Mouse (Mus musculus) left cerebral cortex, adult 2 months (tissue): ENCODE data around the gene Myh13. TPM values are rescaled to one million over a fixed set of nuclear protein-coding genes. Genes with fewer than 3 reads are reported as not detected.

ENCODE experiments used
- DNase-seq, 2 experiments: peaks; one replicate each; pipeline ENCODE4 v3.0.0; 2021 to 2022; ENCODE audit warnings: low spot score in 2 of 2, mixed read lengths in 1 of 2; ENCODE audit errors: extremely low spot score in 1 of 2
- H3K27ac ChIP-seq: fragments of 200-600 bp; 2 replicates; pipeline ENCODE4 v1.8.1; 2022
- H3K4me3 ChIP-seq: fragments of 200-600 bp; 2 replicates; pipeline ENCODE4 v1.8.1; 2022
- CTCF ChIP-seq: fragments of 200-600 bp; IDR thresholded peaks from 2 replicates; pipeline ENCODE4 v1.8.1; 2022; ENCODE audit warnings: antibody characterized with exemption, mild to moderate bottlenecking, moderate library complexity
- intact Hi-C: fragments of 180-260 bp; cut with DNase I; formaldehyde crosslinking; loops from one replicate; pipeline ENCODE4 v1.15.1; 2025
- total RNA-seq, 2 experiments: library from RNA; stranded (reverse); gene quantifications; 2 replicates each; pipeline ENCODE4 v1.2.3; 2021

Myh13 gene
- total RNA-seq, 2 experiments from 2014 or later = 0.18 to 0.51 TPM

- H3K27ac ChIP-seq = no peak overlapping the region
- no peak for TF ChIP-seq CTCF
- no peak for DNase-seq
These were observed 43.1 kb downstream of the Myh13 start for GRCm38 (mm10) chr11:67364551-67364950.

GRCm38 (mm10) chr11:67364986-67365721 lies 43.7 kb downstream of the Myh13 start:
- TF ChIP-seq CTCF = no peak
- intact Hi-C loops = no loop called here
- Histone ChIP-seq H3K4me3 (no peak overlapping the region), H3K27ac (no peak overlapping the region)
- DNase-seq = no peak

More at GRCm38 (mm10) chr11:67364551-67364950, 43.1 kb downstream of the Myh13 start:
- no peak overlapping the region for H3K4me3 ChIP-seq
- intact Hi-C loops = no loop called here

- TF ChIP-seq CTCF = no peak
- DNase-seq = no peak
- no peak overlapping the region for H3K4me3 ChIP-seq
- intact Hi-C loops = no loop called here
- no peak overlapping the region for H3K27ac ChIP-seq
These were observed 45.5 kb downstream of the Myh13 start for GRCm38 (mm10) chr11:67366936-67367335.

- no peak for DNase-seq
- intact Hi-C loops = loop anchor here (5.0 kb wide), 2 partner anchors 274 to 304 kb away; no protein-coding TSS in a partner anchor
- Histone ChIP-seq H3K27ac (no peak overlapping the region), H3K4me3 (no peak overlapping the region)
- peak; percentile 81 for TF ChIP-seq CTCF
These were observed 51.9 kb downstream of the Myh13 start for GRCm38 (mm10) chr11:67373333-67373732.

GRCm38 (mm10) chr11:67376308-67376707 lies 54.9 kb downstream of the Myh13 start:
- intact Hi-C loops = no loop called here
- Histone ChIP-seq H3K27ac (no peak overlapping the region), H3K4me3 (no peak overlapping the region)
- DNase-seq = no peak
- TF ChIP-seq CTCF = peak; percentile 68

GRCm38 (mm10) chr11:67379703-67380510 lies 58.4 kb downstream of the Myh13 start:
- no peak overlapping the region for H3K4me3 ChIP-seq
- no peak overlapping the region for H3K27ac ChIP-seq
- DNase-seq = no peak
- intact Hi-C loops = no loop called here
- no peak for TF ChIP-seq CTCF

- no peak for DNase-seq
- no peak overlapping the region for H3K27ac ChIP-seq
- intact Hi-C loops = no loop called here
- no peak overlapping the region for H3K4me3 ChIP-seq
- no peak for TF ChIP-seq CTCF
These were observed 60.4 kb downstream of the Myh13 start for GRCm38 (mm10) chr11:67381833-67382232.

GRCm38 (mm10) chr11:67384653-67385052 lies 63.2 kb downstream of the Myh13 start:
- Histone ChIP-seq H3K27ac (no peak overlapping the region), H3K4me3 (no peak overlapping the region)
- no peak for TF ChIP-seq CTCF
- intact Hi-C loops = no loop called here
- DNase-seq = no peak

GRCm38 (mm10) chr11:67386815-67387415 lies 65.5 kb downstream of the Myh13 start:
- H3K27ac ChIP-seq = no peak overlapping the region
- TF ChIP-seq CTCF = no peak
- intact Hi-C loops = no loop called here
- H3K4me3 ChIP-seq = no peak overlapping the region
- no peak for DNase-seq

GRCm38 (mm10) chr11:67390679-67391384 lies 69.4 kb downstream of the Myh13 start:
- intact Hi-C loops = no loop called here
- TF ChIP-seq CTCF = no peak
- no peak for DNase-seq
- no peak overlapping the region for H3K4me3 ChIP-seq
- H3K27ac ChIP-seq = no peak overlapping the region

GRCm38 (mm10) chr11:67392369-67392768 lies 70.9 kb downstream of the Myh13 start:
- DNase-seq = no peak
- Histone ChIP-seq H3K4me3 (no peak overlapping the region), H3K27ac (no peak overlapping the region)
- no peak for TF ChIP-seq CTCF
- intact Hi-C loops = no loop called here

- intact Hi-C loops = no loop called here
- Histone ChIP-seq H3K27ac (no peak overlapping the region), H3K4me3 (no peak overlapping the region)
- DNase-seq = no peak
- TF ChIP-seq CTCF = no peak
These were observed 79.5 kb downstream of the Myh13 start for GRCm38 (mm10) chr11:67400956-67401355.
